Mouse (Mus musculus) adrenal gland, postnatal 0 days (tissue): ENCODE results near the gene Gzmc. TPM values are rescaled to one million over a fixed set of nuclear protein-coding genes. Genes with fewer than 3 reads are reported as not detected.

Experiments
- polyA plus RNA-seq: library from polyadenylated mRNA; unstranded; fragments of >200 nt; fragmentation: Nextera tagmentation; extraction: Ambion mirVana; gene quantifications from 2 replicates; pipeline ENCODE4 v1.2.1, GENCODE M21; 2015

The Gzmc gene
- polyA plus RNA-seq = 0.25 TPM in 1 of 2 replicates, not detected in the other

GRCm38 (mm10) chr14:56234556-56234955 is at the start of gene Gzmc:
TSS of gene Gzmc (minus strand) at chr14:56234656.

GRCm38 (mm10) chr14:56262153-56262552 is 27.7 kb upstream of the Gzmc start, which contains the start of gene Gzmb:
TSS of gene Gzmb (minus strand) at chr14:56262260.

GRCm38 (mm10) chr14:56211317-56211716 is 23.1 kb downstream of the Gzmc start, which contains the start of gene Gzmf:
TSS of gene Gzmf (minus strand) at chr14:56211417.

Other genes starting within 250 kb of the Gzmc start
- gene Mcpt1, start 216.7 kb downstream of the Gzmc start, polyA plus RNA-seq = not detected in 2 replicates
- gene Mcpt9, start 204.2 kb downstream of the Gzmc start, polyA plus RNA-seq = not detected in 2 replicates
- 0.12 TPM in 1 of 2 replicates, not detected in the other for gene Mcpt2, start 192.6 kb downstream of the Gzmc start, polyA plus RNA-seq
- 3.6 and 6.1 TPM in 2 replicates for gene Mcpt4, start 172.3 kb downstream of the Gzmc start, polyA plus RNA-seq
- 0.30 and 0.81 TPM in 2 replicates for gene Mcpt8, start 149.4 kb downstream of the Gzmc start, polyA plus RNA-seq
- gene Ctsg, start 132.1 kb downstream of the Gzmc start, polyA plus RNA-seq = 2.7 and 3.5 TPM in 2 replicates
- gene Gzme, start 114.0 kb downstream of the Gzmc start, polyA plus RNA-seq = not detected in 2 replicates
- gene Gzmd, start 102.0 kb downstream of the Gzmc start, polyA plus RNA-seq = not detected in 2 replicates
- gene Gzmg, start 75.1 kb downstream of the Gzmc start, polyA plus RNA-seq = not detected in 2 replicates
- gene Gzmn, start 60.1 kb downstream of the Gzmc start, polyA plus RNA-seq = not detected in 2 replicates
- gene Gzmf, start 23.2 kb downstream of the Gzmc start, polyA plus RNA-seq = not detected in 2 replicates
- 0.14 and 0.33 TPM in 2 replicates for gene Gzmb, start 27.6 kb upstream of the Gzmc start, polyA plus RNA-seq
- gene Atp12a, start 130.4 kb upstream of the Gzmc start, polyA plus RNA-seq = 0.24 and 0.48 TPM in 2 replicates
- gene Rnf17, start 167.9 kb upstream of the Gzmc start, polyA plus RNA-seq = 0.90 and 1.7 TPM in 2 replicates